Mouse (Mus musculus) C2C12 (cell line): ENCODE results near the gene Greb1.

Experiments used
- CTCF ChIP-seq: IDR thresholded peaks from one replicate; pipeline ENCODE4 v1.5.1; 2011; ENCODE audit not compliant: control insufficient read depth, insufficient read depth, insufficient read length
- MAX ChIP-seq: IDR thresholded peaks from one replicate; pipeline ENCODE4 v1.6.1; 2011; ENCODE audit warnings: mild to moderate bottlenecking, control low read depth
- MYOD1 ChIP-seq: IDR thresholded peaks from one replicate; pipeline ENCODE4 v1.6.1; 2011; ENCODE audit warnings: low read depth; ENCODE audit not compliant: control insufficient read depth, insufficient read length
- MYOG ChIP-seq: IDR thresholded peaks from one replicate; pipeline ENCODE4 v1.6.1; 2011; ENCODE audit not compliant: control insufficient read depth, insufficient read length; ENCODE audit errors: extremely low read depth
- USF1 ChIP-seq: IDR thresholded peaks from one replicate; pipeline ENCODE4 v1.6.1; 2011; ENCODE audit warnings: low read depth, mild to moderate bottlenecking, control low read depth, moderate library complexity

DNA sequence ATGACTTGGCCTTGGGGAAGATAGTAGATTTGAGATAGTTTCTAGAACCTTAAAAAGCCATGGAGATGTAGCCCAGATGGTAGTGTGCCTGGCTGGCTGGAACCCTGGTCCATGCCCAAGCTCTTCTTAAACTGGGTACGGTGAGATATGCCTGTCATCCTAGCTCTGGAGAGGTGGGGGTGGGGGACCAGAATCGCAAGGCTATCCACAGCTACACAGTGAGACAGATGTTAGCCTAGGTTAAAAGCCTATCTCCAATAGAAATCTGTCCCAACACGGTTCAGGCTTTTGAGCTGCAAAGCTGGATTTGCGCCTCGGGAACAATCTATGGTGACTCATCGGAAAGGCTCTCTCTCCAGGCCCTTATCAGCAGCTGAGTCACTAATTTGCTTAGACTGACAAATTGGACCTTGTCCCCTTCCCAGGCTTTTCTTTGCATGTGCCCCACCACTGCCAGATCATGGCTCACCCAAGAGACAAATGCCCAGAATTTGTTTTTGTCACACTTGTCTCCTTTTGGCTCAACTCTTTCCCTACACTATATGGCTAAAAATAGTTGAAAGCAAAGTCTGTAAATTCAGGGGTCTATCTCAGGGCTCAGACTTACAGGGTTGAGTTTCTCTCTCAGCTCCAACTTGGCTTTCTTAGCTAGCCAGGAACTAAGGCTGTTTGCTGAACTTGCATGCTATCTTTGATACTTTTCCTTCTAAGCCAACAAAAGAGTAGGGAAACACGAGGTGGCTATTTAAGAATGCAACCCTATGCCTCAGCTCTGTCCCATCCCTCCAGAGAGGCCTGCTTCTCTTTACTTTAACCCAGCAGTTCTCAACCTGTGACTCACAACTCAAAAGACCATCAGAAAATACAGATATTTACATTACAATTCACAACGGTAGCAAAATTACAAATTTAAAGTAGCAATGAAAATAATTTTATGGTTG is 40.4 kb upstream of the Greb1 start:
- TF ChIP-seq CTCF (no peak), MAX (no peak), USF1 (no peak), MYOD1 (peak; percentile 52), MYOG (no peak)
